Mouse (Mus musculus): ENCODE data around the gene Ripor3. TPM values are rescaled to one million over a fixed set of nuclear protein-coding genes. Genes with fewer than 3 reads are reported as not detected.

The Ripor3 gene
- total and polyA plus RNA-seq, 3 experiments = 0.17 TPM; not detected in 2

DNA sequence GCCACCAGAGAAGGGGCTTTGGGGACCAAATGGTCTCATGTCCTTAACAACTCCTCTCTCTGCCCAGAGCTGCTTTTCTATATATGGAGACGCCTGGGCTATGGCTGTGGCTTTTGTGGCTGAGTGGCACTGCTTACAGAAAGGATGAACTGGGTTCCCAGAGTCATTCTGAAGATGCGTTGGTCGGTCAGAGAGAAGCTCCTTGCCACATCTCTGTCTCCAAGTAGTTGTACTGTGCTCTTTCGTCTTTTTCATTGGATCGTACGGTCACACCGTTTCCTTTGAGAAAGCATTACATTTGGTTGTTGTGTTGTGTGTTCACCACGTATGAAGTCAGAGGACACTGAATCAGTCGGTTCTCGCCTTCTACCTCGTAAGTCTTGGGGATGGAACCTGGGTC is 69.8 kb downstream of the Ripor3 start:
- peaks cover 99% of the 10 kb centered on the region for H3K79me2 ChIP-seq (replicated peaks; ENCODE audit: control insufficient read depth, extremely low read depth, insufficient read depth, poor library complexity, severe bottlenecking)
- H3K4me3 ChIP-seq (replicated peaks in 1 of 3; ENCODE audit: low read depth in 2 of 3, low read length in 2 of 3, poor library complexity in 1 of 3) = no peak overlapping the region
- peaks cover 63 to 97% of the 10 kb centered on the region in 2 experiments for H3K4me1 ChIP-seq (ENCODE audit: control insufficient read depth in 1 of 2, insufficient read depth in 2 of 2)
- no peaks in the 10 kb centered on the region for H3K9me3 ChIP-seq (replicated peaks; ENCODE audit: low read length)
- in situ Hi-C loops (cut with MboI; ENCODE audit: low pct_ligation_motif_present, low pct_unique_long_range_greater_than_20kb, low sequenced_read_pairs) = no loop called here
- H3K4me2 ChIP-seq (ENCODE audit: insufficient read depth, low read depth, poor library complexity, severe bottlenecking) = peak overlapping the region; percentile 95; the same call in 1 of the 2 replicates
- dilution Hi-C loops (cut with MboI; ENCODE audit: extremely low pct_ligation_motif_present, extremely low pct_unique_long_range_greater_than_20kb, low sequenced_read_pairs) = no loop called here
- peak; percentile 8; the same call in 1 of the 2 replicates for TF ChIP-seq IRF4 (IDR thresholded peaks at IDR 0.05; ENCODE audit: low read depth, low read length)
- no peak for TF ChIP-seq MYC (IDR thresholded peaks at IDR 0.05; ENCODE audit: low read depth, low read length)
- no peak for TF ChIP-seq RCOR1 (conservative IDR thresholded peaks at IDR 0.05; ENCODE audit: low read depth, low read length)
- TF ChIP-seq TBP (conservative IDR thresholded peaks at IDR 0.05; ENCODE audit: low read depth, low read length) = no peak
- no peak for TF ChIP-seq CHD2 (IDR thresholded peaks at IDR 0.05; ENCODE audit: low read length)
- TF ChIP-seq EP300 (IDR thresholded peaks at IDR 0.05; ENCODE audit: low read length) = no peak
- TF ChIP-seq CTCF (conservative IDR thresholded peaks at IDR 0.05 in 1 of 2, IDR thresholded peaks at IDR 0.05 in 1 of 2; ENCODE audit: low read depth in 2 of 2, low read length in 2 of 2) = no peak
- peak overlapping the region; percentile 89; the same call in 1 of the 2 replicates for H3K27ac ChIP-seq (ENCODE audit: insufficient read depth, low read depth)
- H3K36me3 ChIP-seq (replicated peaks in 1 of 2; ENCODE audit: control insufficient read depth in 1 of 2, insufficient read depth in 1 of 2, low read length in 1 of 2) = peaks cover 0 to 39% of the 10 kb centered on the region in 2 experiments
- H3K27me3 ChIP-seq (replicated peaks) = no peaks in the 10 kb centered on the region
- DNase-seq (ENCODE audit: extremely low read depth) = no peak
- 0 out of 2 replicates have a peak overlapping the region, but pooled peaks have one; percentile 44 for H3K9ac ChIP-seq (ENCODE audit: insufficient read depth, low read depth)

DNA sequence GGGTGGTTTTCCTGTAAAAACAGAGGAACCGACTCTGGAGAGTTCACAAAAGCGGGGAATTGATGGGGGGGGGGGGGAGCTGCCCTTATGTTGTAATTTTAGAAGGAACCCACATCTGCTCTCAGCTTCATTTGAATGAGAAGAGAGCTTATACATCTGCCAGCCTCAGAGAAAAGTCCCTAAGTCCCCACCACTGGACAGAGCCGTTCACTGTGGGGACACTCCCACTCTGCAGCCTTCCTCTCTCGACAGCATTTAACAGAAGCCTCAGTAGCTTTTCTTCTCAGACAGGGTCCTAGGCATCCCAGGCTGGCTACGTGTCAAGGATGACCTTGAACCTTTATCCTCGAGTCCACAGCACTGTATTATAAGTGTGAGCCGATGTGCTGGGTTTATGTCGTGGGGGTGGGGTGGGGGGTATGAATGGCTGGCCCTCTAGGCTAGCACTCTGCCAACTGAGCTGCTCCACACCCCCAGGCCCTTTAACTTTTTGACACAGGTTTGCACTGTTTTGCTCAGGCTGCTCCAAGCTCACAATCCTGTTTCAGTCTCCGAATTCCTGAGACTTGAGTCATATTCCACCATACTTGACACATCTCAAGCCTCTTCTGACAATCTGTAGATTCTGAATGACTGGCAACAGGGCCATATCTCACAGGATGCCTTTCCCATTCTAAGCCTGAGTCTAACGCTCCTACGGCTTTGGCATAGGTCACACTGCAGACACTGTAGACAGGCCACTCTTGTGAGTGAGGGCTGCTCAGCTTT is 70.6 kb downstream of the Ripor3 start:
- peak; percentile 62 for DNase-seq (ENCODE audit: extremely low read depth)
- dilution Hi-C loops (cut with MboI; ENCODE audit: extremely low pct_ligation_motif_present, extremely low pct_unique_long_range_greater_than_20kb, low sequenced_read_pairs) = no loop called here
- Histone ChIP-seq H3K36me3 (replicated peaks in 1 of 2; ENCODE audit: control insufficient read depth in 1 of 2, insufficient read depth in 1 of 2, low read length in 1 of 2) (peaks cover 0 to 36% of the 10 kb centered on the region in 2 experiments), H3K27ac (ENCODE audit: insufficient read depth, low read depth) (peak overlapping the region; percentile 89), H3K27me3 (replicated peaks) (no peaks in the 10 kb centered on the region), H3K79me2 (replicated peaks; ENCODE audit: control insufficient read depth, extremely low read depth, insufficient read depth, poor library complexity, severe bottlenecking) (peaks cover 99% of the 10 kb centered on the region), H3K4me3 (replicated peaks in 1 of 3; ENCODE audit: low read depth in 2 of 3, low read length in 2 of 3, poor library complexity in 1 of 3) (no peak overlapping the region), H3K9ac (ENCODE audit: insufficient read depth, low read depth) (peak overlapping the region; percentile 44; the same call in 1 of the 2 replicates), H3K9me3 (replicated peaks; ENCODE audit: low read length) (no peaks in the 10 kb centered on the region), H3K4me2 (ENCODE audit: insufficient read depth, low read depth, poor library complexity, severe bottlenecking) (peak overlapping the region; percentile 95), H3K4me1 (ENCODE audit: control insufficient read depth in 1 of 2, insufficient read depth in 2 of 2) (peaks cover 59 to 96% of the 10 kb centered on the region in 2 experiments)
- in situ Hi-C loops (cut with MboI; ENCODE audit: low pct_ligation_motif_present, low pct_unique_long_range_greater_than_20kb, low sequenced_read_pairs) = no loop called here
- TF ChIP-seq POLR2AphosphoS2 (IDR thresholded peaks at IDR 0.05; ENCODE audit: low read depth, low read length) = no peak
- TF ChIP-seq TCF12 (IDR thresholded peaks at IDR 0.05; ENCODE audit: low read depth, low read length) = peak; percentile 47; the same call in 1 of the 2 replicates
- TF ChIP-seq KAT2A (IDR thresholded peaks at IDR 0.05; ENCODE audit: insufficient replicate concordance, low read length) = no peak
- TF ChIP-seq GABPA (IDR thresholded peaks at IDR 0.05; ENCODE audit: insufficient replicate concordance, low read depth, low read length) = no peak
- 0 out of 2 replicates have a peak, but pooled peaks have one; percentile 54 for TF ChIP-seq MAZ (IDR thresholded peaks at IDR 0.05; ENCODE audit: low read depth, low read length)
- TF ChIP-seq PAX5 (IDR thresholded peaks at IDR 0.05; ENCODE audit: low read length) = no peak
- TF ChIP-seq RAD21 (IDR thresholded peaks at IDR 0.05; ENCODE audit: low read depth, low read length) = no peak
- no peak for TF ChIP-seq MYC (IDR thresholded peaks at IDR 0.05; ENCODE audit: low read depth, low read length)
- peak; percentile 50; the same call in 1 of the 2 replicates for TF ChIP-seq IRF4 (IDR thresholded peaks at IDR 0.05; ENCODE audit: low read depth, low read length)
- TF ChIP-seq USF1 (IDR thresholded peaks at IDR 0.05; ENCODE audit: low read depth, low read length) = no peak
- TF ChIP-seq JUN (IDR thresholded peaks at IDR 0.05; ENCODE audit: insufficient read depth, low read depth, low read length) = no peak
- TF ChIP-seq ZMIZ1 (IDR thresholded peaks at IDR 0.05; ENCODE audit: low read depth, low read length) = no peak
- peak; percentile 20; the same call in 1 of the 2 replicates for TF ChIP-seq SIN3A (IDR thresholded peaks at IDR 0.05; ENCODE audit: low read length)
- 0 out of 2 replicates have a peak, but pooled peaks have one; percentile 15 for TF ChIP-seq UBTF (IDR thresholded peaks at IDR 0.05; ENCODE audit: low read depth, low read length)
- no peak for TF ChIP-seq SMC3 (IDR thresholded peaks at IDR 0.05; ENCODE audit: low read depth, low read length)
- TF ChIP-seq ETS1 (conservative IDR thresholded peaks at IDR 0.05; ENCODE audit: low read depth, low read length) = peak; percentile 32; the same call in 1 of the 2 replicates
- TF ChIP-seq MEF2A (IDR thresholded peaks at IDR 0.05; ENCODE audit: borderline replicate concordance, low read depth, low read length) = no peak; the same call in 1 of the 2 replicates
- no peak for TF ChIP-seq HCFC1 (IDR thresholded peaks at IDR 0.05; ENCODE audit: low read depth, low read length)
- TF ChIP-seq NELFE (IDR thresholded peaks at IDR 0.05; ENCODE audit: low read depth, low read length) = no peak
- no peak for TF ChIP-seq MAFK (IDR thresholded peaks at IDR 0.05; ENCODE audit: insufficient replicate concordance, low read length)
- no peak; the same call in 1 of the 2 replicates for TF ChIP-seq TBP (conservative IDR thresholded peaks at IDR 0.05; ENCODE audit: low read depth, low read length)
- TF ChIP-seq MXI1 (IDR thresholded peaks at IDR 0.05; ENCODE audit: low read depth, low read length) = peak; percentile 31; the same call in 1 of the 2 replicates
- no peak for TF ChIP-seq CHD1 (IDR thresholded peaks at IDR 0.05; ENCODE audit: low read depth, low read length)
- no peak for TF ChIP-seq JUND (conservative IDR thresholded peaks at IDR 0.05; ENCODE audit: low read depth, low read length)
- TF ChIP-seq MAX (IDR thresholded peaks at IDR 0.05; ENCODE audit: low read length) = no peak
- no peak for TF ChIP-seq ZKSCAN1 (IDR thresholded peaks at IDR 0.05; ENCODE audit: borderline replicate concordance, low read depth, low read length)

Data from CH12.LX (cell line).